Mouse (Mus musculus) lung, postnatal 14 days (tissue): ENCODE measurements at regions not wholly inside any gene's neighbourhood (a gene's known extent, or its start where the extent isn't known, plus 50 kb on each side); places are given as distances from the start of the nearest gene placed in this dataset.

ENCODE experiments used
- DNase-seq: peaks from one replicate; pipeline ENCODE4 v3.0.0; 2021

- DNase-seq = no peak
These were observed 75.0 kb upstream of the Armc2 start for GRCm38 (mm10) chr10:42093176-42093759.

DNA sequence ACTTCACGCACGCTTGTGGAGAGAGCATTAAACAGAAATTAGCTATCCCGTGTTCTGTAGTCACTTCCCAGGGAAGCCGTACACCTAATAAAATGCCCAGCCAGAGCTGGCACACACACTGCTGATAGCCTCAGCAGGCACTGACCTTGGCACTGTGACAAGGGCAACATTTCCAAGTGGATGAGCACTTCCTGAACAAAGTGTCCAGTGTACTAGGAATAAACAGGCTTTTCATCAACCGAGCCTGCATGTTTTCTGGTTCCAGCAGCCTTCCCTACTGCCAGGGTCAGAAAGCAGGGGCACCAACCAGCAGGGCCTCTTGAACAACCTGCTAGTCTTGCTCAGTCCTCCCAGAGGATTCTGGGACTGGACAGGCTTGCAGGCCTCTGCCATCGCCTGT is 74.3 kb upstream of the Armc2 start:
- DNase-seq = peak; percentile 78

GRCm38 (mm10) chr10:42091546-42092168 is 73.4 kb upstream of the Armc2 start:
- no peak for DNase-seq

DNA sequence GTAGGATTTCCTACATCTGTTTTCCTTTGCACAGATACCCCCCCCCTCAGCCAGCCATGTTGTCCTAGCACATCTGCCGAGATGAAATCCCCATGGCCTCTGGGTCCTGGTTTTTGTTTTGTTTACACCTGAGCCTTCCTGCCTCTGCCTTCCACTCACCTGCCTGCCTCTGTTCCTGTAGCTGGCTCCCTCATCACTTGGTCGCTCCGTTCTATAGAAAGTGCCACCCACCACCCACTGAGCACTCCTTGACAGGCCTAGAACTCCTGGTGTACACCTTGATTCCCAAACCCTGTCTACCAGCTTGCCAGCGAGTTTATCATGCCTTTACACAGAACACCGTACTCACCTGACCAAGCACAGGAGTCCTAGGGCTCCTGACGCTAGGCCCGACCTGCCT is 72.6 kb upstream of the Armc2 start:
- no peak for DNase-seq

DNA sequence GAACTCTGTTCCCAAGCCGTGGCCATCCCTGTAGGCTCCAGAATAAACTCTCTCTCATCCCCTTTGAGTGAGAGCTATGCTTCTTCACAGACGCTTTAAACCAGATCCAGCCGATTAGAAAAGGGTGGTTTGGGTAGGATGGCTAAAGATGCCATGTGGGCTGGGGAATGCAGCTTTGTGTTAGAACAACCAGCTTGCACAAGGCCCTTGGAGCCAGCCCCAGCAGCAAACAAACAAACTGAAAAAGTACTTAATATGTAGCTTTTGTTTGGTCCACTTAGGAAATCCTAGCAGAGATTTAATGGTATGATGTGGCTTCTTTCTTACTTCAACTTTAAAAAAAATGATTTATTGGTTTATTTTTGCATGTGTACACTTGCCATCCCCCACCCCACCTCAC is 71.9 kb upstream of the Armc2 start:
- DNase-seq = no peak

- peak; percentile 69 for DNase-seq
These were observed 71.4 kb upstream of the Armc2 start for GRCm38 (mm10) chr10:42089686-42090085.

DNA sequence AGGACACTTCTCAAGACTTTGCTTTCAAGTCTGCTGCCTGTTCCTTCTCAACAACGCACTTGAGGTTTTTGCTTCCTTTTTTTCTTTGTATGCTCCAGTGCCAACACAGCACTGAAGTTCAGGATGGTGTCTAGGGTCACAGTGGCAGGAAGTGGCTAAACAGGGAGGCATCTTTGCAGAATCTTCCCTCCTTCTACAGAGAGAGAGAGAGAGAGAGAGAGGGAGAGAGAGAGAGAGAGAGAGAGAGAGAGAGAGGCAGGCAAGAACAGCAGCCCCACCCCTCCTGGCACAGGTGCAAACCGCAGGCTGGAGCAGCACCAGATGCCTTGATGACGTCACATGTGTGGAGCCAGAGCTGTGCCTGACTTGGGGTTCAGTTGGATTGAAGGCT is 71.0 kb upstream of the Armc2 start:
- peak; percentile 86 for DNase-seq

DNA sequence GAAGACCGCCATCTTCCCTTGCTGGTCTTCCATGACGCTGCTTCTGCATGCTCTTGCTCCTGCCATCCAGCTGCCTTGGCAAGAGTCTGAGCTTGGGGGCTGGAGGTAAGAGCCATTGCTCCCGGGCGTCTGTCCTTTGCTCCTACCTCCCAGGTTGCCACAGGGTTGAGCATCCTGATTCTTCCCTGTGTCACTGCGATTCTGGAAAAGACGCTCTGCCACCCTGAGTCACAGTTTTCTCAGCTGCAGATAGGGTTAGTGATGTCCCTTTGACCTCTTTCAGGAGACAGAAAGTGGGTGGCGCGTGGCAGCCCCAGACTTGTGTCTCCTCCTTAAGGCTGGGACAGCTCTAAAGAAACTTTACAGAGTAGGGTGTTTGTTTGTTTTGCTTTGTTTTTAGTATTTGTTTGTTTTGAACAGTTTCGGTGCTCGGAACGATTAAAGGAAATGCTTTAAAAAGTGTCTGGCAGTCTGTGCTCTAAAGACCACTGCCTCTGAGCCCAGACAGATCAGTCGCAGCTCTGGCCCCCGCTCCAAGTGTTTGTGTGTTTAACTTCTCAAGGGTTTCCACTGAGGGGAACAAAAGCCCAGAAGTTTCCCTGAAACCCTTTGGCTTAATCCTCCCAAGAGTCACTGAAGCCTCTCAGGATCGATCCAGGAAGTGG is 70.5 kb upstream of the Armc2 start:
- no peak for DNase-seq

DNA sequence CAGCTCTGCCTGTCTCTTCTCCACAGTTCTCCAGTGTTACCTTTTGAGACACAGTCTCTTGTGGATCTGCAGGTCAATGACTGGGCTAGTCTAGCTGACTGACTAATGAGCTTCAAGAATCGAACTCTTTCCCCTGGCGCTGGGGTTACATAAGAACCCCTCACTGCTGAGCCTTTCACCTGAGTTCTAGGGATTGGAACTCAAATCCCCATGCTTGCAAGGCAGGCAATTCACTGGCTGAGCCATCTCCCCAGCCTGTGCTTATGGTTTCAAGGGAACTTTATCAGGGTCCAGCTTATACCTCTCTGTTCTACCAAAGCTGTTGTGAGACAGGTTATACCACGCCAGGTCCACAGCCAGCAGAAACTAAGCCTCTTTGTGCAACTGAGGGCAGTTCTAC is 69.7 kb upstream of the Armc2 start:
- DNase-seq = no peak

DNA sequence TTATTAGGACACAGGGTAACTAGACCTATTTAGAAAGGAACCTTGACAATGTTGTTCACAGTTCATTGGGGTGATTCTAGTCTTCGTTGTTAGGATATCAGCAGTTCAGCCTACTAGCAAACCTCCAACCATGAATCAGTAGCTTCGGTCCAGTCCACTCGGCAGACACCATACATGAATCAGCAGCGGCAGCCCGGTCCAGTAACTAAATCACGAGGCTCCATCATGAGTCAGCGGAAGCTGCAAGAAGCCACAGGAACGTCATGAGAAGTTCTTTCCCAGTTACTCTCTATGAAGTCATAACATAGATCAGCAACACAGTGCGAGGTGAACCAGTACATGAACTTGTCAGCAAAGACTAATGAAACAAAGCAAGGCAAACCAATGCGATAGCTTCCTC is 68.4 kb upstream of the Armc2 start:
- DNase-seq = no peak

GRCm38 (mm10) chr10:42085295-42085694 is 67.1 kb upstream of the Armc2 start:
- peak; percentile 39 for DNase-seq

GRCm38 (mm10) chr10:42082227-42082840 is 64.1 kb upstream of the Armc2 start:
- DNase-seq = no peak

- no peak for DNase-seq
These were observed 61.5 kb upstream of the Armc2 start for GRCm38 (mm10) chr10:42079775-42080174.

DNA sequence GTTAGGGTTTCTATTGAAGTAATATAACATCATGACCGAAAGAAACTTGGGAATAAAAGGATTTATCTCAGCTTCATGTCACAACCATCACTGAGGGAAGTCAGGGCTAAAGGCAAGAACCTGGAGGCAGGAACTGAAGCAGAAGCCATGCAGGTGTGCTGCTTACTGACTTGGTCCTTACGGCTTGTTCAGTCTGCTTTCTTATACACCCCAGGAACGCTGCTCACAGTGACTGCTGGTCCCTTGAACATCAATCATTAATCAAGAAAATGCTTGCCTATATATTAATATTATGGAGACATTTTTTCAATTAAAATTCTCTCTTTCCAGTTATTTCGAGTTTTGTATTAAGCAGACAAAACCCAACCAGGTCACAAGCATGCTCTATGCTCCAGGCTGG is 58.5 kb upstream of the Armc2 start:
- DNase-seq = no peak

GRCm38 (mm10) chr10:42075545-42075944 is 57.3 kb upstream of the Armc2 start:
- DNase-seq = no peak

DNA sequence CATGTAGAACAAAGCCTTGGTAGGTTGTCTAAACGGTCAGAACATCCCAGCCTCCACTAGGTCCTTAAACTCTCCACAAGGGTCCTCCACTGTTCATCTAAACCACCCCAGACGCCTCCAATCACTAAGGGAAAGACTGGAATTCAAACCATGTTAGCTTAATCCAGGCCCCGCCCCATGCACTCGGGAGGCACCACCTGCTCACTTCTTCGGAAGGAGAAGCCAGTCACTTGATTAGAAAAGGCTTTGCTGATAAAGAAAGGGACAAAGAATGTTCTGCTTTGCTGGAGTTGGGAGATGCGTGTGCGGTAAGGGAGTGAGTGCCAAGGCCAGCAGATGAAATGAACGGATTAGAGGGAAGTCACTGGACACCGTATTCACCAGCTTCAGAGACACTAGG is 54.5 kb upstream of the Armc2 start:
- peak; percentile 70 for DNase-seq

GRCm38 (mm10) chr10:42072131-42072530 is 53.9 kb upstream of the Armc2 start:
- DNase-seq = no peak

- no peak for DNase-seq
These were observed 53.3 kb upstream of the Armc2 start for GRCm38 (mm10) chr10:42071404-42072024.

GRCm38 (mm10) chr10:42070611-42071403 is 52.6 kb upstream of the Armc2 start:
- peak; percentile 73 for DNase-seq

DNA sequence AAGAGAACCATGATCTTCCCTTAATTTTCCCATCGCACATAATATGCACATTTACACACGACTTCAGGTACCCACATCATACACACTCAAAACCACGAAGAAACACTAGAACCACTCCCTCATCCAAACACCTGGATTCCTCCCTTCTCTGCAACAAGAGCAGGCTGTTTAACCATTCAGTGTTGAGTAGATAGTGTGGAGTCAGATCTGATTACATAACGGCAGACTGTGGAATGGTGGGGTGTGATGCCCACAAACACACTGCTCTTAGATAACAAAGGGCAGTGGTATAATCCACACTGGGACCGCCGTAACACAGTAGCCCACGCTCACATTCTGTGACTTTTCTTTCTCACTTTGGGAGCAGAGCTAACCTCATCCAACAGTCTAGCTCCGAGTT is 51.5 kb upstream of the Armc2 start:
- no peak for DNase-seq

- no peak for DNase-seq
These were observed 50.3 kb upstream of the Armc2 start for GRCm38 (mm10) chr10:42068497-42068896.
